Mouse (Mus musculus): Measurements from ENCODE around the gene Lin52.
A peak's percentile ranks its signal among the peaks of the same experiment; 100 is the strongest.
"Not testable (repeated sequence)": the region's sequence is repeated elsewhere in the genome, so short reads cannot be mapped to it uniquely, and the experiment has no call there.

Lin52 gene

DNA sequence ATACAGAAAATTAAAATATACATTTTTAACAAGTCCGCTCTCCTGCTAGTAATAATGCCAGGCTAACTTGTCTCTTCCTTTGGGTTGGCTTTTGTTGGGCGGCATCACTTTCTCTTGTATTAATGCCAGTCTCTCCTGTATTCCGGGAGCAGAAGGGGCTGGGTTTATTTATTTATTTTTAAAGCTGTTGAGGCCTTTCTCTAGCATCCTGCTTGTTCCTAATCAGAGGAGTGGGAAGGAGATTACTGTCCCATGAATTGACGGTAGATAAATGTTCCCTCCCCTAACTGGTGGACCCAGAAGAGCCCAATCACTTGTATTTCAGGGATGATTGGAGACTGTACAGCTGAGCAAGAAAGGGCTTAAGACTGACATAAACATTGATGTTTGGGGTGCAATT is 50.1 kb downstream of the Lin52 start:
- H3K36me3 ChIP-seq (ENCODE audit: control insufficient read depth, insufficient read depth, low read length, poor library complexity, severe bottlenecking) = 0 out of 2 replicates have a peak, but pooled peaks cover 1% of the 10 kb centered on the region
- H3K27me3 ChIP-seq (ENCODE audit: control insufficient read depth, insufficient read depth, low read length, poor library complexity, severe bottlenecking) = no peaks in the 10 kb centered on the region
- no peak for DNase-seq (ENCODE audit: low read depth, low spot score)

DNA sequence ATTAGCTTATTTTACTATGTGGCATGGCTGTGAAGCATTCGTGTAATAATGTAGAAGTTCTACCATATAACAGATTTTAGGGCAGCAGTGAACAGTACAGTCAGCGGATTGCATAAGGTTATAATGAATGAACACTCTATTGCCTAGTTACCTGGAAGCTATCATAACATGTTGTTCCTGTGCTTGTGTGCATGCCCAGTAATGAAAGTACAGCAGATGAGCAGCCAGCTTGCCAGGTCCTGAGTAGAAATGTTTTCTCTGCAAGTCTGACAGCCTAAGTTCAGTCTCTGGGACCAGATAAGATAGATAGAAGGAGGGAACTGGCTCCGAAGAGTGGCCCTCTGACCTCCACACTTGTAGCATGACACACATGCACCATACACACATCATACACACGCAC is 55.6 kb downstream of the Lin52 start:
- H3K27me3 ChIP-seq (ENCODE audit: control insufficient read depth, insufficient read depth, low read length, poor library complexity, severe bottlenecking) = no peaks in the 10 kb centered on the region
- DNase-seq (ENCODE audit: low read depth, low spot score) = no peak
- 0 out of 2 replicates have a peak, but pooled peaks cover 1% of the 10 kb centered on the region for H3K36me3 ChIP-seq (ENCODE audit: control insufficient read depth, insufficient read depth, low read length, poor library complexity, severe bottlenecking)

DNA sequence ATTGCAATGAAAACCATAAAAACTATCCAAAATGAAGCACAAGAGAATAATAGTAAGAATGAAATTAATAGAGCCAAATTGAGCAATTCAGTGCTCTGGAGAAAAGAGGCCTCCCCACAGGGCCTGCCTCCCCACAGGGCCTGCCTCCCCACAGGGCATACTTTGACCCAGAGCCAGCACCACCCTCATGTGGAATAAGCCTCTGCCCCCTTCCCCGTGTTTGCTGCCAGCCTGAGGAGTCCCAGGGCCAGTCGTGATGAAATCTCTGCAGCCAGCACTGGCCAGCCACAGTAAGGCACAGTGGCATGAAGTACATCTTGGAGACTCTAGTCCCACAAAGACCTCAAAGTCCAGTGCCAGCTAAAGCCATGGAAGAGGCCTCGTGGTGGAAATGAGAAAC is 60.8 kb downstream of the Lin52 start:
- H3K36me3 ChIP-seq (ENCODE audit: control insufficient read depth, insufficient read depth, low read length, poor library complexity, severe bottlenecking) = no peaks in the 10 kb centered on the region
- no peak for DNase-seq (ENCODE audit: low read depth, low spot score)
- no peaks in the 10 kb centered on the region for H3K27me3 ChIP-seq (ENCODE audit: control insufficient read depth, insufficient read depth, low read length, poor library complexity, severe bottlenecking)

DNA sequence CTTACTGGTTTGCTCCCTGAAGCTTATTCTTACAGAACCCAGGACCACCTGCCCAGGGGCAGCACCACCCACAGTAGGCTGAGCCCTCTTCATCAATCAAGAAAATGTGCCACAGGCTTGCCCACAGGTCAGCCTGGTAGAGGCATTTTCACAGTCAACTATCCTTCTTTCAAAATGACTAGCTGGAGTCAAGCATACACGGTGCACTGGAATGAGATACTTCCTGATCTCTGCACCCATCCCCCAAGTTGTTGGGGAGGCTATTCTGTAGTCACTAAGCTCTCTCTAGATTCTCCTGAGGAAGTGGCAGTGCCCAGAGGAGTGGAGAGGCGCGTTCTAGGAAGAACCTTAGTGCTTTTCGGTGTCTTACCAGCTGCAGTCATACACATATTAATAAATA is 64.3 kb downstream of the Lin52 start:
- H3K27me3 ChIP-seq (ENCODE audit: control insufficient read depth, insufficient read depth, low read length, poor library complexity, severe bottlenecking) = no peaks in the 10 kb centered on the region
- no peak for DNase-seq (ENCODE audit: low read depth, low spot score)
- no peaks in the 10 kb centered on the region for H3K36me3 ChIP-seq (ENCODE audit: control insufficient read depth, insufficient read depth, low read length, poor library complexity, severe bottlenecking)

DNA sequence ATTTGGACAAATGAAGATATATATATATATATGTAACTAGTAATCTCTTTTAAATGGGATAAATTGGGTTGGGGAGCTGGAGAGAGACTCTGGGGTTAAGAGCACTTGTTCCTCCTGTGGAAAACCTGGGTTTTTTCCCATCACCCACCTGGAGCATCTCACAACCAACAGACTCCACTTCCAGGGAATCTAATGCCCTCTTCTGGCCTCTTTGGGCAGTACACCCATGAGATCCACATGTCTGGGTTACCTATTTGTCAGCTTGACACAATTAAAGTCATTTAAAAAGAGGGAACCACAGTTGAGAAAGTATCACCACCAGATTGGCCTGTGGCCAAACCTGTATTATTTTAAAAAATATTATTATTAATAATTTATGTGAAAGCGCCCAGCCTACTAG is 65.4 kb downstream of the Lin52 start:
- DNase-seq (ENCODE audit: low read depth, low spot score) = peak; percentile 18
- 0 out of 2 replicates have a peak, but pooled peaks cover 2% of the 10 kb centered on the region for H3K36me3 ChIP-seq (ENCODE audit: control insufficient read depth, insufficient read depth, low read length, poor library complexity, severe bottlenecking)
- no peaks in the 10 kb centered on the region for H3K27me3 ChIP-seq (ENCODE audit: control insufficient read depth, insufficient read depth, low read length, poor library complexity, severe bottlenecking)

DNA sequence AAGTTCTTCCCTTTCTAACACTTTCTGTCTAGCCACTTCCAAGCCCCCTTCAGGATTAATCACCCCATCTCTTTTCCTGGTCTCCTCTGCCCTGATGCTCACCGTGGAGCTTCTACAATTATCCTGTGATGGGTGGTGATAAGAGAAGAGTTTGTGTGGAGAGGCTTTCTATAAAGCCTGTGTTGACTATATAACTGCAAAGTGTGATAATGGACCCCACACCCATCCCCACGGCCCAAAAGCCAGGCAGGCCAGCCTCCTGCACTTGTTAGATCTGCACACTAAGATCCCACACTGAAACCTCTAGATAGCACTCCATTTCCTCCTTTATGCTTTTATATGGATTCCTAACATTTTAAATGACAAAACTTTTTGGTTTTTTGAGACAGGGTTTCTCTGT is 66.8 kb downstream of the Lin52 start:
- no peak for DNase-seq (ENCODE audit: low read depth, low spot score)
- Histone ChIP-seq H3K36me3 (ENCODE audit: control insufficient read depth, insufficient read depth, low read length, poor library complexity, severe bottlenecking) (0 out of 2 replicates have a peak, but pooled peaks cover 2% of the 10 kb centered on the region), H3K27me3 (ENCODE audit: control insufficient read depth, insufficient read depth, low read length, poor library complexity, severe bottlenecking) (no peaks in the 10 kb centered on the region)

DNA sequence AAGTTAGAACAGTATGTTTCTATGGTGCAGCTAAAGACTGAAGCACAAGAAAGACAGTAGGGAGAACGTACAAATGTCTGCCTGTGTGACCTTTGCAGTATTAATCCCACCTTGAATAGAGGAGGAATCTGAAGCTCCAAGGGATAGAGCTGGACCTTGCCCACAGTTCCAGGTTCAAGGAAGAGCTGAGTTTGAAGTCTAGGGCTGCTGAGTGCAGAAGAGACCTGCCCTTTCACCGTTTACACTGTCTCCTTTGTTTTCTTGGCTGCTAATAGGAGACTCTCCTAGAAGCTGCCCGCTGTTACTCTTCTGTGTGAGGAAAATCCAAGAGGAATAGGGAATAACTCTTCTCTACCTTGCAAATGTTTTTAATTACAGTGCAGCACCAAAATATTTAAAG is 72.5 kb downstream of the Lin52 start:
- H3K36me3 ChIP-seq (ENCODE audit: control insufficient read depth, insufficient read depth, low read length, poor library complexity, severe bottlenecking) = 0 out of 2 replicates have a peak, but pooled peaks cover 4% of the 10 kb centered on the region
- no peaks in the 10 kb centered on the region for H3K27me3 ChIP-seq (ENCODE audit: control insufficient read depth, insufficient read depth, low read length, poor library complexity, severe bottlenecking)
- no peak for DNase-seq (ENCODE audit: low read depth, low spot score)

DNA sequence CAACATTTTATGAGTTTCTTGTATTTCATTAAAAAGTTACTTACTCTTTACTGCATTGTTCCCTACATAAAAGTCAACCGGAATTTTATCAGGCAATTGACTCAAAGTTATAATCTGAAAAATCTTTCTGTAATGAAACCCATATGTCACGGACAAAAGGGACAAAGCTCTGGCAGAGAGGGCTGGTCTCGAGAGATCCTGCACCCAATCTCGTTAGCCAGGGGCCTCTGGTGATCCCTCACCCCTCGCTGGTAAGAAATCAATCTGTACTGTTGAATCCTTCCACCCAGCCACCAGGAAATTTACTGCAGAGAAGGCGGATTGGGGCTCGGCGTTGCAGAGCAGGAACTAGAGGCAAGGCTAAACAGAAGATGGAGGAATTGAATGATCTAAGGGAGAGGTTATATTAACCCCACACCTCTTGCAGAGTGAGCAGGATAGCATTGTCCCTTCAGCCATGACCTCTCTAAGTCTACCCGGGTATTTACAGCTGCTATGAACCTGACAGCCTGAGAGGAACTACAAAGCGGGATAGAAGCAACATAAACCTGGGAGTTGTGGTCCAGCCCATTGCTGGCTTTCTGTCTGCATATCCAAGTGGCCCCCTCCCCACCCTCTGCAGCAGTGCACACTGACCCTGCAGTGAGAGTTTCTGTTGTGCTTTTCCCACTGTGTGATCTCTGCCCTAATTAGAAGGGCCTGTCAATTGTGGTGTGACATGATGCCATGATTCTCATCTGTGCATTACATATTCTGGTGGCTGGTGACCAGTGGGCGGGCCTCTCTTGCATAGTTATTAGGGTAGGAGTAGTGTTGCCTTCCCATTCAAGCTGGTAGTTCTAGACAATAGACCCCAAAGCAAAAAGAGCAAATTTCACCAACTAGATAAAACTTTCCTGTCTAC is 73.2 kb downstream of the Lin52 start:
- no peak for DNase-seq (ENCODE audit: low read depth, low spot score)
- H3K36me3 ChIP-seq (ENCODE audit: control insufficient read depth, insufficient read depth, low read length, poor library complexity, severe bottlenecking) = 0 out of 2 replicates have a peak, but pooled peaks cover 4% of the 10 kb centered on the region
- H3K27me3 ChIP-seq (ENCODE audit: control insufficient read depth, insufficient read depth, low read length, poor library complexity, severe bottlenecking) = no peaks in the 10 kb centered on the region

DNA sequence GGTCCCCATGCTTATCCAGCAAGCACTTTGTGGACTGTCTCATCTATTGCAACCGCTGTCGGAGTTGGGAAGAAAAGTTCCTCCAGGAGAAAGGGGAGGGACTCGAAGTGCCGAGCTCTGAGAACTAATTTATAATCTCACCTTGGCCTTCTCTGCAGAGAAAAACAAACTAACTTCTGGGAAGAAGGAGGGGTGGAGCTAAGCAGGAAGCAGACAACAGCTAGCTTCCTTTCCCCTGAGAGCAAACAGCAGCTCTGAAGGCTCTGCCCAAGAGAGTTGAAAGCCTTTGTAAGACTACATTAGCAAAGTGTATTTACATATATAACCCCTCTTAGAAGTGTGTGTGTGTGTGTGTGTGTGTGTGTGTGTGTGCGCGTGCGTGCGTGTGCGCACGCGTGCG is 74.2 kb downstream of the Lin52 start:
- DNase-seq (ENCODE audit: low read depth, low spot score) = no peak
- H3K36me3 ChIP-seq (ENCODE audit: control insufficient read depth, insufficient read depth, low read length, poor library complexity, severe bottlenecking) = 0 out of 2 replicates have a peak, but pooled peaks cover 4% of the 10 kb centered on the region
- no peaks in the 10 kb centered on the region for H3K27me3 ChIP-seq (ENCODE audit: control insufficient read depth, insufficient read depth, low read length, poor library complexity, severe bottlenecking)

DNA sequence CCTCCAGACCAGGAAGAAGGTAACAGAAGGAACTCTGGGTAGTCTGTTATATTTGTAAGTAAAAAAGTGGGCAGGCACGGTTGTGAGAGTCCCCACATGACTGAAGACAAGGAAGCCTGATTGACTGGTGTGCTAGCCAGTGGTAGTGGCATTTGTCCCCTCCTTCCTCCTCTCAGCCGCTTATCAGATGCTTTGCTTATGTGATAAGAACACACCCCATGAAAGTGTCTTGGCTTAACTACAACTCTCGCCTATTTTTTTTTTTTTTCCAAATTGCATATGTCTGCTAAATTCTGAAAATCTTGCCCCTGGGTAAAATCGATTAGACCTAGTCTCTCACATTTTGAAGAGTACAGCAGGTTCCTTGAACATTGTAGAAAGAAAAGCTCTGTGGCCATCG is 79.2 kb downstream of the Lin52 start:
- DNase-seq (ENCODE audit: low read depth, low spot score) = no peak
- peaks cover 5% of the 10 kb centered on the region for H3K36me3 ChIP-seq (ENCODE audit: control insufficient read depth, insufficient read depth, low read length, poor library complexity, severe bottlenecking)
- no peaks in the 10 kb centered on the region for H3K27me3 ChIP-seq (ENCODE audit: control insufficient read depth, insufficient read depth, low read length, poor library complexity, severe bottlenecking)

DNA sequence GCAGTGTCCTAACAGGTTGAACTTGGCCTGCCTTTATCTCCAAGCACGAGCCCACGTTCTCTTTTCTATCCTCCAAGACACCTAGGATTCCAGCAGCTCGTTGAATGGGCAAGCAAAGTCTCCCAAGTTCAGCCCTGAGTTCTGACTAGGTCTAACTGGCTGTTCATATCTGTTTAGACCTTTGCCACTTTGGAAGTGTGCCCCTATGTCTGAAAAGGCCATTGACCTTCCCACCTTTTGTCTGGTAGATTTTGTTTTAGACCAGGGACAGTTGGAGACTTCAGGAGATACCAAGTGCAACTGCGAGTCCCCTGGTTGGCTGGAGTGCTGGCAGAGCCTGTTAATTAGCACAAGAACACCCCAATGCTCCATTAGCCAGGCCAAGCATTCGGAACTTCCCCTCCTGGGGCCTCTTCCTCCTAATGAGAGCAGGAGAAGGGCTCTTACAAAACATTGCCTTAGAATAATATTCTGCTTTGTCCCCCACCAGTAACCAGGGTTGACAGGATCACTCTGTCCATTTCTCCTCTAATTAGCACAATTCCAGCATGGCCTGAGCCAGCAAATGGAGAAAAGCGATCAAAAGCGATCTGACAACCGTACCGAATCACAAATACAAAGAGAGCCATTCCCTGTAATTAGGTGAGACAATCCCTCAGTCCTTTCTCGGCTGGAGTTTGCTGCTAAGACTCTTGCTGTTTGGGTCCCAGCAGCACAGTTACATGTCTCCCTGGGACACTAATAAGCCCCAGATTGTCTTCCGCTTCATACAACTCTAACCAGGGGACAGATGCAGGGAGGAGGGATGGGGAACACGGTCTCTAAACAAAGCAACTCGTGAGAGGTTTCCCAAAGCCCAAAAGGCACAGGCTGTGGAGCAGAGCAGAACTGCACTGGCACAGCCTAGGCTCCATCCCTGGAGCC is 80.9 kb downstream of the Lin52 start:
- DNase-seq (ENCODE audit: low read depth, low spot score) = no peak
- Histone ChIP-seq H3K27me3 (ENCODE audit: control insufficient read depth, insufficient read depth, low read length, poor library complexity, severe bottlenecking) (no peaks in the 10 kb centered on the region), H3K36me3 (ENCODE audit: control insufficient read depth, insufficient read depth, low read length, poor library complexity, severe bottlenecking) (peaks cover 3% of the 10 kb centered on the region)

DNA sequence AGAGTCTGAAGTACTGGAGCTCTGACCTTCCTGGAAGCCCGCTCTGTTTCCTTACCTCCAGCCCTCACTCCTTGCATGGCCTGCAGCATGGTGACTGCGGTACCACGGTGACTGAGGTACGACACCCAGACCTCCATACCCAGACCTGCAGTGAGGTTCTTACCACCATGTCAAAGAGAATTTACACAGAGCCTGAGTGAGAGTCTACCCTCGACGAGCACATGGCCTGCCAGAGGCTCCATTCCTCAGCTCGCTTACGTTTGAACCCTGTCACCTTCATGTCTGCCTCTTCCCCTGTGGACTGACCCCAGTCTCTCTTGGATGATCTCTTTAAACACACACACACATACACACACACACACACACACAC is 81.6 kb downstream of the Lin52 start:
- DNase-seq (ENCODE audit: low read depth, low spot score) = no peak
- H3K36me3 ChIP-seq (ENCODE audit: control insufficient read depth, insufficient read depth, low read length, poor library complexity, severe bottlenecking) = peaks cover 3% of the 10 kb centered on the region
- no peaks in the 10 kb centered on the region for H3K27me3 ChIP-seq (ENCODE audit: control insufficient read depth, insufficient read depth, low read length, poor library complexity, severe bottlenecking)

DNA sequence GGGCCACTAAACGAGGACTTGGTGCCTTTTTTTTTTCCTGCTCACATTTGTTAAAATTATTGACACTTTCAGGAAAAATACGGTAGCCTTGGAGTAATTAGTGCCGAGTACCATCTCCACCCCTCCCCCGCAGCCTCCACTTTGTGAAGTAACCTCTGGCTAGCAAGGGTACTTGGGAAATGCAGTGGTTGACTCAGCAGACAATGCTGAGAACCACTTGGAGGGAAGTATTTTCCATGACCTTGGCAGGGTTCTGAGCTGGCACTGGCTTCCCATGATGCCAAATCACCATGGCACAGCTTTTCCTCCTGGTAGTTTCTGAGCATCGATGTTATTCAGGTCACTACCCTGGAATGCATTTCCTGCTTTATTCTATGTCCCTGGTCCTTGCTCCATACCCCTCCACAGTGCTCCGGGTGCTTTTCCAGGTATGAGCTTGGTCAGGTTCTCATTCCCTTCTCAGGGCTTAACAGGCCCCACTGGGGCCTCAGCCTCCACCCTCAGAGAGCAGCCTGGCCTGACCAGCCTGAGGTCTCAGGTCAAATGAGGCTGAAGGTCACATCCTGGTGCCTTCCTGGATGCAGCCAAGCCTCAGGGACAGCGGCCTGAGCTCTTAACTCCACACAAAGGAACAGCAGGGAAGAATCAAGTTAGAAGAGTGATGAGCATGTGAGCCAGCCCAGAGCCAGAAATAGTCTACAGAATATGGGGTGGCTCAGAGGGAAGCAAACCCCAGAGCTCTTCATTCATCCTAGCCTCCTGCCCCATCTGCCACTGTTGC is 82.7 kb downstream of the Lin52 start:
- Histone ChIP-seq H3K27me3 (ENCODE audit: control insufficient read depth, insufficient read depth, low read length, poor library complexity, severe bottlenecking) (no peaks in the 10 kb centered on the region), H3K36me3 (ENCODE audit: control insufficient read depth, insufficient read depth, low read length, poor library complexity, severe bottlenecking) (peaks cover 3% of the 10 kb centered on the region)
- DNase-seq (ENCODE audit: low read depth, low spot score) = no peak

DNA sequence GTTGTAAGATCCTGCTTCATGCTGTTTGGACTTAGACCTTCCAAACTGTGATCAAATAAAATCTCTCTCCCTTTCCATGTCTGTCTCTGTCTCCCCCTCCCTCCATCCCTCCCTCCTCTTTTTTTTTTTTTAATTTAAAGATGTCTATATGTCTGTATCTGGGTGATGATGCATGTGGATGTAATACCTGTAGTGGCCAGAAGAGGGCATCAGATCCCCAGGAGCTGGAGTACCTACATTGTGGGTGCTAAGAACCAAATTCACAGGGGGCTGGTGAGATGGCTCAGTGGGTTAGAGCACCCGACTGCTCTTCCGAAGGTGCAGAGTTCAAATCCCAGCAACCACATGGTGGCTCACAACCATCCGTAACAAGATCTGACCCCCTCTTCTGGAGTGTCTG is 88.3 kb downstream of the Lin52 start:
- H3K27me3 ChIP-seq (ENCODE audit: control insufficient read depth, insufficient read depth, low read length, poor library complexity, severe bottlenecking); H3K36me3 ChIP-seq (ENCODE audit: control insufficient read depth, insufficient read depth, low read length, poor library complexity, severe bottlenecking): not testable (repeated sequence)
- DNase-seq (ENCODE audit: low read depth, low spot score) = peak; percentile 40
